Mouse (Mus musculus): ENCODE results near the gene Olfr1104.

The Olfr1104 gene

GRCm38 (mm10) chr2:87026980-87027379, at the start of gene Olfr1104:
Gene Olfr1104, minus strand, starts transcription at chr2:87027080.
- no peak for DNase-seq

DNA sequence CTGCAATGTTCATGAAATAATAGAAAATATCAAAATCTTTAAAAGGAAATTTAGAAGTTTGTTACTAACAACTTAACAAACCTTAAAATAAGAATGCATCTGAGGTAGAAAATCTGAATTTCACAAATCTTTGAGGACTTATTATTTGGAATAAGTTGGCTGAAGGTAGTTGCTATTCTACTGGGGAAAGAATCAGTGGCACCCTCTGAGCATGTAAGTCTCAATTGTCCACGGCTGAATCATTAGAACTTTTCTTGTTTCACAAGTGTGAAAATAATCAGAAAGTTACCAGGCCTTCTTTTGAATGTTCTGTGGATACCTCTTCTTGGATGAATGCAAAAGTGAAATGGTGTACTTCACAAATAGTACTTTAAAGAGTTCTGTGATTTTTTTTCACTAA, 48.8 kb upstream of the Olfr1104 start, which contains the start of gene Olfr1107:
Gene Olfr1107, minus strand, starts transcription at position 101 of the 400 bp plus-strand sequence.
- no peak for DNase-seq

DNA sequence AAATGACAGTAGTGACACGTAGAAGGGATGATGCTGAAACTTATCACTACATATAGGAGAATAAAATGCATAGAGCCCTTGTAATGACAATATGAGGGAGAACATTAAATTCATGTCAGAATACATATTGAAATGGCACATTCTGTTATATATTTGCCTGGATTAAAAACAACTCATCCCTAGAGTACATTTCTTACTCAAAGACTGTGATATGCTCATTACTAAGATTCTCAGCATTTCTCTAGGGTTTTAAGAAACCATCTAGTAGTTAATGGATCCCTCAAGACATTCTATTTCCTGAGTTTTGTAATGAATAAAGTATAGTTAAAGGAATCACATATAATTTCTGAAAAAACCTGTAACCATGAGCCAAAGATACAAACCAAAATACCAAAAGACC, 25.3 kb upstream of the Olfr1104 start, which contains the start of gene Olfr1106:
Gene Olfr1106, minus strand, starts transcription at position 101 of the 400 bp plus-strand sequence.
- no peak for DNase-seq

GRCm38 (mm10) chr2:87036431-87036830, 9.6 kb upstream of the Olfr1104 start, which contains the start of gene Olfr1105:
Gene Olfr1105, minus strand, starts transcription at chr2:87036531.
- DNase-seq: no peak

DNA sequence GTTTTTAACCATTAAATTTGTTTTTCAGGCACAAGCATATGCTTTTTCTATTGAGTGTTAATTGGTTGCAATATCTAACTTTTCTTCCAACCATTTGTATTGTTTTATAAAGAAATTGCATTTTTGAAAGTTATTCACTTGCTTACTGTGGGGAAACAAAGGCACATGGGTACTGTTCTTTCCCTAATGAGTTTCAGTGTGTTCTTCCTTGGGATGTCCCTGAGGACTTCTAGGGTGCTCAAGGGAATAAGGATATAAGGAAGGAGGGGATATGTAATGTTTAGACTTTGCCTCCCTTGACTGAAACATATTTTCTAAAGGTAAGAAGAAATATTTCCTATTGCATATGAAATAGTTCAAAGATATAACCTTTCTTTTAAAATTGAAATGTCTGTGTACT, 28.8 kb downstream of the Olfr1104 start, which contains the start of gene Olfr1102:
Gene Olfr1102, plus strand, starts transcription at position 301 of the 400 bp plus-strand sequence.
- no peak for DNase-seq

DNA sequence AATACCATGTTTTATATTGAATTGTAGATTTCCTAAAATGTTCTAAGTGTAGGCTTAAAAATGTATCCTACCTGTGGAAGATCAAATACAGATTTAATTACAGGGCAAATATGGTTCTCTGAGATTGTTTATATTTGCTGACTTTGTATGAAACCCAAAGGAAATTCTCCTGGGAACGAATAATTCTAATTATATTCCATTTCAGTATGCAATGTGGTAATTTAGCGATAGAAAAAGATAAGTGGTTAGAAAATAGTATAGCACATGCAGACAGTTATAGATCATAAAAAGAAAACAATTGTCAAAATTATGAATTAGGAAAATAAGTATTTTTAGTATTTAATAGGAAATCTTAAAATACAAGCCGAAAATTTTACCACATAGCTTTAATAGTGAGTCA, 35.8 kb downstream of the Olfr1104 start, which contains the start of gene Olfr1101:
Gene Olfr1101, minus strand, starts transcription at position 101 of the 400 bp plus-strand sequence.
- DNase-seq: no peak

- no peak for DNase-seq
These were observed 47.0 kb downstream of the Olfr1104 start, which contains the start of gene Olfr1100 for GRCm38 (mm10) chr2:86979854-86980253. Gene Olfr1100, minus strand, starts transcription at chr2:86979954.
